Mouse (Mus musculus): ENCODE measurements around the gene Stk32c.

Gene Stk32c

GRCm38 (mm10) chr7:139228447-139229171, 15.5 kb upstream of the Stk32c start:
- DNase-seq, result no peak

- no peak for DNase-seq
These were observed 13.3 kb upstream of the Stk32c start for GRCm38 (mm10) chr7:139226416-139226815.

GRCm38 (mm10) chr7:139224725-139225124, 11.6 kb upstream of the Stk32c start:
- DNase-seq, result peak; percentile 67 to 77

GRCm38 (mm10) chr7:139224070-139224469, 11.0 kb upstream of the Stk32c start:
- peak in 1 of 2 experiments; percentile 24 for DNase-seq

- no peak for DNase-seq
These were observed 9.2 kb upstream of the Stk32c start for GRCm38 (mm10) chr7:139222341-139222740.

GRCm38 (mm10) chr7:139221856-139222255, 8.7 kb upstream of the Stk32c start:
- DNase-seq, result peak in 1 of 2 experiments; percentile 1

GRCm38 (mm10) chr7:139221072-139221471, 8.0 kb upstream of the Stk32c start:
- no peak for DNase-seq

- no peak for DNase-seq
These were observed 7.2 kb upstream of the Stk32c start for GRCm38 (mm10) chr7:139220303-139220702.

- DNase-seq, result no peak
These were observed 6.4 kb upstream of the Stk32c start for GRCm38 (mm10) chr7:139219486-139219885.

GRCm38 (mm10) chr7:139218641-139219415, 5.7 kb upstream of the Stk32c start:
- no peak for DNase-seq

GRCm38 (mm10) chr7:139217046-139217445, 3.9 kb upstream of the Stk32c start:
- DNase-seq, result no peak

GRCm38 (mm10) chr7:139216464-139216863, 3.4 kb upstream of the Stk32c start:
- DNase-seq, result peak in 1 of 2 experiments; percentile 0

GRCm38 (mm10) chr7:139215946-139216345, 2.8 kb upstream of the Stk32c start:
- DNase-seq, result no peak

GRCm38 (mm10) chr7:139215516-139215915, 2.4 kb upstream of the Stk32c start:
- DNase-seq, result no peak

GRCm38 (mm10) chr7:139214596-139215340, 1.7 kb upstream of the Stk32c start:
- DNase-seq, result no peak

- DNase-seq, result no peak
These were observed 1.1 kb upstream of the Stk32c start for GRCm38 (mm10) chr7:139214160-139214559.

- no peak for DNase-seq
These were observed 644 bp upstream of the Stk32c start for GRCm38 (mm10) chr7:139213751-139214150.

GRCm38 (mm10) chr7:139211761-139212160, 1.3 kb downstream of the Stk32c start:
- DNase-seq, result no peak

- no peak for DNase-seq
These were observed 4.4 kb downstream of the Stk32c start for GRCm38 (mm10) chr7:139208773-139209095.

GRCm38 (mm10) chr7:139208023-139208772, 4.9 kb downstream of the Stk32c start:
- DNase-seq, result peak; percentile 42 to 45

GRCm38 (mm10) chr7:139201209-139201608, 11.9 kb downstream of the Stk32c start:
- DNase-seq, result no peak

GRCm38 (mm10) chr7:139200108-139200507, 13.0 kb downstream of the Stk32c start:
- DNase-seq, result no peak

- no peak for DNase-seq
These were observed 16.1 kb downstream of the Stk32c start for GRCm38 (mm10) chr7:139197022-139197421.
